Mouse (Mus musculus): ENCODE data around the gene Iqschfp.

GRCm38 (mm10) chr3:68527182-68527581 lies 635.1 kb downstream of the Iqschfp start:
- TF ChIP-seq CTCF (IDR thresholded peaks at IDR 0.05; ENCODE audit: borderline replicate concordance, control insufficient read depth, extremely low read depth, insufficient read depth, low read length, poor library complexity) (no peak), POLR2A (IDR thresholded peaks at IDR 0.05; ENCODE audit: control insufficient read depth, extremely low read depth, insufficient read depth, low read length, poor library complexity) (no peak)

All from thymus, adult 2 months (tissue).